Comparison of ENCODE assay signal across 11 mouse cellular contexts in genomic region chr3:127743614-127744365, GRCm38 (mm10).
"Had no signal": no experiment of that assay in that cellular context is flagged by ENCODE, and none has a peak within 500 bp of the region (broad histone marks: within the 10 kb centered on the region; RNA-seq: fewer than 3 reads in every experiment).

No protein-coding gene starts in this region.

- H3K36me3 ChIP-seq: limb, embryonic 13.5 days had no signal

- H3K4me3 ChIP-seq: left cerebral cortex, adult 2 months; limb, embryonic 13.5 days had no signal

- H3K27ac ChIP-seq: left cerebral cortex, adult 2 months; limb, embryonic 13.5 days; liver, embryonic 14.5 days; stomach, postnatal 0 days had no signal

- DNase-seq: kidney, adult 18-20 months; kidney, postnatal 10 days; lung, adult 18-20 months; midbrain, embryonic 14.5 days; right cerebral cortex, adult 18-20 months; thymus, adult 2 months; thymus, postnatal 25 days had no signal
